Mouse (Mus musculus): ENCODE measurements around the gene Ube2d1. TPM values are rescaled to one million over a fixed set of nuclear protein-coding genes. Genes with fewer than 3 reads are reported as not detected.

Gene Ube2d1
- 182 and 186 TPM in 2 replicates for polyA plus RNA-seq (2015; fragmentation: Nextera tagmentation; extraction: Ambion mirVana)

DNA sequence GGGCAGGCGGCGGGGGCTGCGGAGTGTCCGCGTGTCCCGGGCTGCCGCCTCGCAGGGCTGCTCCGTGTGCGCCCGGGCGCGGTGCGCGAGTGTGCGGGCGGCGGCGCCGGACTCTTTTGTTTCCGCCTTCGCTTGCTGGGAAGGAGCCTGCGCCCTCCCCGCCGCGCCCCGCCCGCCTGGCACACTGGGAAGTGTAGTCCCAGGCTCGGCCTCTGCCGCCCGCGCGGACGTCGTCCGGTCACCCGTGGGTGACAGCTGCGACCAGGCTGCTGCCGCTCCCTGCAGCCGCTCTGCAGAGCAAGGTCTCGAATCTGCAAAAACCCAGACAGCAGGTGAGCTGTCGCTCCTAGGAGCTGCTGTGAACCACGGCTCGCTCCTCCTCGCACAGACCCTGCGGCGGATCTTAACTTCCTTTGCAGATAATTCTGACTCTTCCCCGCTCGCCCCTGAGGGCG, at the start of gene Ube2d1:
Ube2d1 (minus strand) TSS at position 137 of the 455 bp plus-strand sequence.
- H3K4me1 ChIP-seq (replicated peaks), result peaks cover 37% of the 10 kb centered on the region
- H3K4me3 ChIP-seq, result peak within 1 kb of the TSS; percentile 96
- no peaks in the 10 kb centered on the region for H3K9me3 ChIP-seq
- H3K4me2 ChIP-seq, result peak within 1 kb of the TSS; percentile 63
- under 1% methylated on average over 39 of the region's 50 CpGs for WGBS
- H3K9ac ChIP-seq, result peak within 1 kb of the TSS; percentile 99
- peak; percentile 96 for ATAC-seq (ENCODE audit: low FRiP score)
- no peaks in the 10 kb centered on the region for H3K36me3 ChIP-seq
- 0 out of 2 replicates have a peak, but pooled peaks cover 4% of the 10 kb centered on the region for H3K27me3 ChIP-seq
- peak within 1 kb of the TSS; percentile 93 for H3K27ac ChIP-seq

DNA sequence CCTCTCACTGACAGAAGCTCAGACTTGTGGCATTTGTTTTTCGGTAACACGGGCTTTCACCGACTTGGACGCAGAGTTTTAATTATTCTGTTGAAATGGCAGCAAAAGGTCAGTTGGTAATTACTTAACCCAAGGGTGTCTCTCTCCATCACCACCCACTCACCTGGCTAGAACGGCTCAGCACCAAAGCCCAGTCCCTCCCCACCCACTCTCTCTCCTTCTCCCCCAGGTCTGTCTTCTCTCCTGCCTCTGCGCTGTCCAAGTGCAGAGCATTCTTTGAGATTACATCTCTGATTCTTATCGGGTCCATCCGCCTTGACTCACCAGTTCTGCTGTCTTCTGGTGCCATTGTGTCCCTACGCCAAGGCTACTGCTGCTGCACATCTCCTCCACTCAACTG, 47.8 kb upstream of the Ube2d1 start:
- H3K4me2 ChIP-seq, result no peak overlapping the region
- no peaks in the 10 kb centered on the region for H3K27me3 ChIP-seq
- no peaks in the 10 kb centered on the region for H3K9me3 ChIP-seq
- peaks cover 71% of the 10 kb centered on the region for H3K36me3 ChIP-seq
- no peaks in the 10 kb centered on the region for H3K4me1 ChIP-seq (replicated peaks)
- 94% methylated on average over 9 of the region's 9 CpGs for WGBS
- no peak overlapping the region for H3K9ac ChIP-seq
- no peak overlapping the region for H3K27ac ChIP-seq
- no peak for ATAC-seq (ENCODE audit: low FRiP score)
- no peak overlapping the region for H3K4me3 ChIP-seq

GRCm38 (mm10) chr10:71332376-71332775, 47.3 kb upstream of the Ube2d1 start:
- H3K9me3 ChIP-seq, result no peaks in the 10 kb centered on the region
- H3K4me1 ChIP-seq (replicated peaks), result no peaks in the 10 kb centered on the region
- WGBS, result 94% methylated on average over 4 of the region's 4 CpGs
- H3K9ac ChIP-seq, result no peak overlapping the region
- no peak overlapping the region for H3K4me2 ChIP-seq
- no peak overlapping the region for H3K4me3 ChIP-seq
- H3K36me3 ChIP-seq, result peaks cover 71% of the 10 kb centered on the region
- ATAC-seq (ENCODE audit: low FRiP score), result no peak
- no peaks in the 10 kb centered on the region for H3K27me3 ChIP-seq
- H3K27ac ChIP-seq, result no peak overlapping the region

GRCm38 (mm10) chr10:71331908-71332307, 46.8 kb upstream of the Ube2d1 start:
- 94% methylated on average over 7 of the region's 7 CpGs for WGBS
- no peak for ATAC-seq (ENCODE audit: low FRiP score)
- H3K36me3 ChIP-seq, result peaks cover 71% of the 10 kb centered on the region

DNA sequence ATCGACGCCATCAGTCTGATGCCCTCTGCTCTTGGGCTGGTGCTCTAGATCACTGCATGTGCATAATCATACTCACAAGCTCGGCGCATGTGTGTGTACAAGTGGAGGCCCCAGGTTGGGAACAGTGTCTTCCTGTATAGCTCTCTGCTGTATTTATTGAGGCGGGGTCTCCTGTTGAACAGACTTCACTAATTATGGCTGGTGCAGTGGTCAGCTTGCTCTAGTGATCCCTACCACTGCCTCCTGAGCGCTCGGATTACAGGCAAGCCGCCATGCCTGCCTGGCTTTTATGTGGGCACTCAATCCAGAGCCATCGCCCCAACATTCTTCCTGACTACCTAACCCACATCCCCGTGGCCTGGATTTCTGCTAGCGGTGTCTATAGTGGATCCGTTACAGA, 45.0 kb upstream of the Ube2d1 start:
- Histone ChIP-seq H3K4me1 (replicated peaks) (no peaks in the 10 kb centered on the region), H3K4me3 (no peak overlapping the region), H3K36me3 (peaks cover 57% of the 10 kb centered on the region), H3K27ac (no peak overlapping the region), H3K9ac (no peak overlapping the region), H3K27me3 (no peaks in the 10 kb centered on the region), H3K9me3 (no peaks in the 10 kb centered on the region), H3K4me2 (no peak overlapping the region)
- 97% methylated on average over 12 of the region's 12 CpGs for WGBS
- no peak for ATAC-seq (ENCODE audit: low FRiP score)

More at GRCm38 (mm10) chr10:71331908-71332307, 46.8 kb upstream of the Ube2d1 start:
- no peak overlapping the region for H3K4me3 ChIP-seq
- H3K4me2 ChIP-seq, result no peak overlapping the region
- H3K27ac ChIP-seq, result no peak overlapping the region
- no peaks in the 10 kb centered on the region for H3K4me1 ChIP-seq (replicated peaks)
- no peak overlapping the region for H3K9ac ChIP-seq
- no peaks in the 10 kb centered on the region for H3K27me3 ChIP-seq
- no peaks in the 10 kb centered on the region for H3K9me3 ChIP-seq

DNA sequence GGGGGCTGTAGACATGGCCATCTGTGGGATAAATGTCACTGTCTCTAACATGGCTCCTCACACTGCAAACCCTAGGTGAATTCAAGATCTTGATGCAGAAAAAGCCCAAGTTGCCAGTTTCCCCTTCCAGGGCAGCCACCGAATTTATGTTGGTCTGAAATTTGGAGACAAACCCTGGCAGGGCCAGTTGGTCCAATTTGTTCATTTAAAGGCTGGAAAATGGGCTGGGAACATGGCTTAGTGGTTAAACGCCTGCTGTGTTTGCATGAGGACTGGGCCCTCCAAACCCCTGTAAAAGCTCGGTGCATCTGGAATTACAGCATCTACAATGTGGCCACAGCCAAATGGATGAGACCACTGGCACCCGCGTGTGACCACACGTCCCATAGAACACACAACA, 44.2 kb upstream of the Ube2d1 start:
- Histone ChIP-seq H3K9ac (no peak overlapping the region), H3K4me3 (no peak overlapping the region), H3K4me2 (no peak overlapping the region), H3K4me1 (replicated peaks) (no peaks in the 10 kb centered on the region), H3K36me3 (peaks cover 49% of the 10 kb centered on the region), H3K27ac (no peak overlapping the region), H3K27me3 (no peaks in the 10 kb centered on the region), H3K9me3 (no peaks in the 10 kb centered on the region)
- 96% methylated on average over 6 of the region's 6 CpGs for WGBS
- no peak for ATAC-seq (ENCODE audit: low FRiP score)

- no peak overlapping the region for H3K4me3 ChIP-seq
- 85% methylated on average over 5 of the region's 5 CpGs for WGBS
- H3K27ac ChIP-seq, result no peak overlapping the region
- no peak overlapping the region for H3K4me2 ChIP-seq
- peaks cover 45% of the 10 kb centered on the region for H3K36me3 ChIP-seq
- no peaks in the 10 kb centered on the region for H3K4me1 ChIP-seq (replicated peaks)
- no peaks in the 10 kb centered on the region for H3K9me3 ChIP-seq
- H3K9ac ChIP-seq, result no peak overlapping the region
- H3K27me3 ChIP-seq, result no peaks in the 10 kb centered on the region
- no peak for ATAC-seq (ENCODE audit: low FRiP score)
Measured at GRCm38 (mm10) chr10:71328870-71329269, 43.8 kb upstream of the Ube2d1 start.

DNA sequence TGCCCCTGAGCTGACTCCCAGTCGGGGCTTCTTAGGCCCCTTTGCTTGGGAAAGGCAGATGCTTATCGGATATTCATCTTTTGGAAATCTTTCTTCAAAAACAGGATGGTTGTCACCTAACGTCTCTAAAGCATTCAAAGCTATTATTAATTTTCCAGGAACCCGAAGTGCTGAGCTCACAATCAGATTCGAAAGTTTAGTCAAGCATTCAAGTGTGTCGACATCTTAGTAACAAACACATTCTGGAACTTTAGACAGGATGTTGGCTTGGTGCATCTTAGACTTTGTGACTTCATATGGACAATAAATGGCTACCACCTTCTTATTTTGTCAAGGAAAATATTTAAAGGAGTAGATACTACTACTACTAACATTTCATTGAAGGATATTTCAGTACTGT, 43.3 kb upstream of the Ube2d1 start:
- 86% methylated on average over 6 of the region's 6 CpGs for WGBS

DNA sequence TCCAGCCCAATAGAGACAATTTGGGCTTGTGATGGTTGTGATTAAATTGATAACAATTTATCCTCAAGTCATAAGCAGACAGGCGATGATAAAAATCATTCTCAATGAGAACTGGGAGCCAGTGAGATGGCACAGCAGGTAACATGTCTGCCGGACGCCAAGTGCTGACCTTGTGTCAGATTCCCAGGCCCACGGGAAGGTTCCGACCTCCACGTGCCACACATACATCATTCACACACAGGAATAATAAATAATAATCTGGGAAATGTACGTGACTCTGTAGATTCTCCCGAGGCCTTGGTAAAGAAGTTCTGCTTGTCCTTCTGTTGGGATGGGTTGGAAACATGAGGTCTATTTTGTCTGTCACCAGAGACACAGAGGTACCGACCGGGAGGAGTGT, 42.3 kb upstream of the Ube2d1 start:
- no peak for ATAC-seq (ENCODE audit: low FRiP score)
- 78% methylated on average over 10 of the region's 10 CpGs for WGBS
- no peak overlapping the region for H3K9ac ChIP-seq

More for the DNA sequence above, 43.3 kb upstream of the Ube2d1 start:
- H3K36me3 ChIP-seq, result peaks cover 40% of the 10 kb centered on the region
- no peaks in the 10 kb centered on the region for H3K27me3 ChIP-seq
- no peak overlapping the region for H3K9ac ChIP-seq
- H3K4me2 ChIP-seq, result no peak overlapping the region
- H3K4me1 ChIP-seq (replicated peaks), result no peaks in the 10 kb centered on the region
- H3K9me3 ChIP-seq, result no peaks in the 10 kb centered on the region
- ATAC-seq (ENCODE audit: low FRiP score), result no peak
- no peak overlapping the region for H3K27ac ChIP-seq
- H3K4me3 ChIP-seq, result no peak overlapping the region

DNA sequence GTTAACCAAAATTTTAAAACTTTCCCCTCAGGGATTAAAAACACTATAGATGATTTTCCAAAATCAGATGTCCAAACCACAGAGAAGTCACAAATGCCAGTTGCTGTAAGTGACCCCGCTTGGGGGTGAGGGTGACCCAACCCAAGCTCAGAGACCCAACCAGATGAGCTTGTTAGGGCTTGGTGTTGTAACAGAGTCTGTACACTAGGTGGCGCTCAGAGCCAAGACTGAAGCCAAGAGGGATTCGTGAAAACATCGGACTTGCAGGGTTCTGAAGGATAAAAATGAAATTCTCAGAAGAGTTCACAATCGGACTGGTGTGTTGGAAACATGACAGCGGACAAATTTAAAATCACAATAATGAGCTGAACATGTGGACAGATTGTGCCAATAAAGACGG, 41.7 kb upstream of the Ube2d1 start:
- Histone ChIP-seq H3K9ac (no peak overlapping the region), H3K4me2 (no peak overlapping the region), H3K27ac (no peak overlapping the region), H3K4me3 (no peak overlapping the region), H3K4me1 (replicated peaks) (no peaks in the 10 kb centered on the region), H3K36me3 (peaks cover 28% of the 10 kb centered on the region), H3K27me3 (no peaks in the 10 kb centered on the region), H3K9me3 (no peaks in the 10 kb centered on the region)
- WGBS, result 18% methylated on average over 7 of the region's 7 CpGs
- no peak for ATAC-seq (ENCODE audit: low FRiP score)

More for the DNA sequence above, 42.3 kb upstream of the Ube2d1 start:
- Histone ChIP-seq H3K4me1 (replicated peaks) (no peaks in the 10 kb centered on the region), H3K27me3 (no peaks in the 10 kb centered on the region), H3K27ac (no peak overlapping the region), H3K9me3 (no peaks in the 10 kb centered on the region), H3K4me3 (no peak overlapping the region), H3K36me3 (peaks cover 30% of the 10 kb centered on the region), H3K4me2 (no peak overlapping the region)

DNA sequence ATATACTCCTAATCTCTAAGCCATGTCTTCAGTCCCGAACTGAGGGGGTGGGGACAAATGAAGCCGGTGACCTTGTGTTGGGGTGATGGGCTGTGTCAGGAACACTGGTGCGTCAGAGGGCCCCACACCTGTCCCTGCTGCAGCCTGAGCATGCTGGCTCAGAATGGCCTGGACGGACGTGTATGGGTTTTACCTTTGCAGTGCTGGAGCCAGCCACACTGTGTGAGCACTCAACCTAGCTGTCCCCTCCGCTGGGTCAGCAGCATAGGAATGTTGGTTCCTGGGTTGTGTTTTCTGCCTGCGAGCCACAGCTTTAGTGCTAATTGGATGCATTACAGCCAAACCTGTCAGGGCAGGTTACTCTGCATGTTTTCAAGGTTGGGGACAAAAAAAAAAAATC, 41.1 kb upstream of the Ube2d1 start:
- 81% methylated on average over 7 of the region's 7 CpGs for WGBS
- no peaks in the 10 kb centered on the region for H3K4me1 ChIP-seq (replicated peaks)
- ATAC-seq (ENCODE audit: low FRiP score), result peak; percentile 52; the same call in 1 of the 2 replicates
- H3K36me3 ChIP-seq, result peaks cover 24% of the 10 kb centered on the region
- no peak overlapping the region for H3K4me3 ChIP-seq
- no peak overlapping the region for H3K27ac ChIP-seq
- H3K4me2 ChIP-seq, result no peak overlapping the region
- no peaks in the 10 kb centered on the region for H3K9me3 ChIP-seq
- no peaks in the 10 kb centered on the region for H3K27me3 ChIP-seq
- H3K9ac ChIP-seq, result no peak overlapping the region

DNA sequence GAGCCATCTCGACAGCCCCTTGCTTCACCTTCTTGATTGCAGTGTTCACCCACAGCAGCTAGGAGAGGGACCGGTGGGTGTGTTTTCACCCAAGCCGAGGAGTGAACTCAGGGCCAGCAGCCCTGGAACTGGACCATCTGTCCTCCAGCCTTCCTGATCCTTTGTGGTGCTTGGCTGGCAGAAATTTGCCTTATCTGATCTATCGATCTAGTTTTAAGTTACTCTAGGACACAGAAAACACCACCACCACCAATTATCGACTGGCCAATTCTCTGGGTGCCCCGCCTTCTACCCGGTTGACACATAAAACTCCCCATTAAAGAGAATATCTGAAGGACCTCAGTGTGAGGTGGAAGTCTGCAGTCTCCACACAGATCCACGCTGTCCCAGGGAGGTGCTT, 38.6 kb upstream of the Ube2d1 start:
- no peak overlapping the region for H3K9ac ChIP-seq
- H3K4me1 ChIP-seq (replicated peaks), result no peaks in the 10 kb centered on the region
- no peak for ATAC-seq (ENCODE audit: low FRiP score)
- no peaks in the 10 kb centered on the region for H3K9me3 ChIP-seq
- WGBS, result 88% methylated on average over 8 of the region's 8 CpGs
- H3K4me3 ChIP-seq, result no peak overlapping the region
- no peak overlapping the region for H3K4me2 ChIP-seq
- no peaks in the 10 kb centered on the region for H3K36me3 ChIP-seq
- H3K27me3 ChIP-seq, result no peaks in the 10 kb centered on the region
- no peak overlapping the region for H3K27ac ChIP-seq

DNA sequence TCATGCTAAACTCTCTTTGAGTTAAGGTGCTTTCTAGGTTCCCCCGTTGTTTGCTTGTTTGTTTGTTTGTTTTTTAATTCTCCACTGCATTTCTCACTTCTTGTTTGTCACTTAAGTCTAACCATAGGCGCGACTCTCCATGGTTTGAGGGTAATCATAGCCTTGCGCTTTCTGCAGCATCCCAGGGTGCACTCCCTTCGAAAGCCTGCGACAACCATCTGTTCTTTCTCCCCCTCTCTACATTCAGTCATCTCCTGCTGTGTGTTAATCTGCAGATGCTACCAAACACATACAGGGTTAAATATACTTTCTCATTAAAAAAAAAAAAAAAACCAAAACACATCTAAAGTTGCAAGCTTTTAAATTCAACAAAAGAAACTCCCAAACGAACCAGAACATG, 31.4 kb upstream of the Ube2d1 start:
- H3K27me3 ChIP-seq, result no peaks in the 10 kb centered on the region
- no peaks in the 10 kb centered on the region for H3K4me1 ChIP-seq (replicated peaks)
- 71% methylated on average over 7 of the region's 7 CpGs for WGBS
- H3K9me3 ChIP-seq, result no peaks in the 10 kb centered on the region
- no peak overlapping the region for H3K4me2 ChIP-seq
- H3K36me3 ChIP-seq, result no peaks in the 10 kb centered on the region
- no peak overlapping the region for H3K9ac ChIP-seq
- no peak overlapping the region for H3K4me3 ChIP-seq
- ATAC-seq (ENCODE audit: low FRiP score), result no peak
- no peak overlapping the region for H3K27ac ChIP-seq

All from hindbrain, embryonic 13.5 days (tissue).